Mouse (Mus musculus) lung, embryonic 15.5 days (tissue): ENCODE measurements around the gene Gm10715. TPM values are rescaled to one million over a fixed set of nuclear protein-coding genes. Genes with fewer than 3 reads are reported as not detected.
A peak's percentile ranks its signal among the peaks of the same experiment; 100 is the strongest.
"Not testable (repeated sequence)": the region's sequence is repeated elsewhere in the genome, so short reads cannot be mapped to it uniquely, and the experiment has no call there.

Experiments used
- ATAC-seq: fragments of 200-750 bp; cut with Nextera tagmentation; 2 replicates; pipeline ENCODE4 v1.8.0; 2017; ENCODE audit warnings: moderate number of reproducible peaks, borderline replicate concordance; ENCODE audit not compliant: low FRiP score, low TSS enrichment; ENCODE audit errors: extremely low read depth
- H3K27ac ChIP-seq: fragments of 300-500 bp; sonication (generic); 2 replicates; pipeline ENCODE4 v1.5.1; 2015; ENCODE audit warnings: moderate library complexity, mild to moderate bottlenecking, inconsistent platforms
- H3K27me3 ChIP-seq: fragments of 300-500 bp; sonication (generic); 2 replicates; pipeline ENCODE4 v1.6.1; 2015; ENCODE audit warnings: inconsistent platforms
- H3K36me3 ChIP-seq: fragments of 300-500 bp; sonication (generic); 2 replicates; pipeline ENCODE4 v1.6.1; 2015; ENCODE audit warnings: inconsistent platforms
- H3K4me1 ChIP-seq: fragments of 300-500 bp; sonication (generic); 2 replicates; pipeline ENCODE4 v1.6.1; 2015; ENCODE audit warnings: inconsistent platforms
- H3K4me2 ChIP-seq: fragments of 300-500 bp; sonication (generic); 2 replicates; pipeline ENCODE4 v1.6.1; 2015; ENCODE audit warnings: inconsistent platforms, mild to moderate bottlenecking, moderate library complexity
- H3K4me3 ChIP-seq: fragments of 300-500 bp; sonication (generic); 2 replicates; pipeline ENCODE4 v1.5.1; 2015; ENCODE audit warnings: mild to moderate bottlenecking, inconsistent platforms
- H3K9ac ChIP-seq: fragments of 300-500 bp; sonication (generic); 2 replicates; pipeline ENCODE4 v1.6.1; 2015; ENCODE audit warnings: inconsistent platforms
- H3K9me3 ChIP-seq: fragments of 300-500 bp; sonication (generic); 2 replicates; pipeline ENCODE4 v1.6.1; 2016; ENCODE audit warnings: inconsistent platforms
- WGBS: fragments of 180-500 bp; shearing (Covaris S2); methylation state at CpG from one replicate; pipeline ENCODE4 v1.1.7; 2015; 5-methylcytosine and 5-hydroxymethylcytosine counted together
- polyA plus RNA-seq: library from polyadenylated mRNA; unstranded; fragments of >200 nt; fragmentation: Nextera tagmentation; extraction: Ambion mirVana; gene quantifications from 2 replicates; pipeline ENCODE4 v1.2.1, GENCODE M21; 2015

The Gm10715 gene
- not detected in 2 replicates for polyA plus RNA-seq

DNA sequence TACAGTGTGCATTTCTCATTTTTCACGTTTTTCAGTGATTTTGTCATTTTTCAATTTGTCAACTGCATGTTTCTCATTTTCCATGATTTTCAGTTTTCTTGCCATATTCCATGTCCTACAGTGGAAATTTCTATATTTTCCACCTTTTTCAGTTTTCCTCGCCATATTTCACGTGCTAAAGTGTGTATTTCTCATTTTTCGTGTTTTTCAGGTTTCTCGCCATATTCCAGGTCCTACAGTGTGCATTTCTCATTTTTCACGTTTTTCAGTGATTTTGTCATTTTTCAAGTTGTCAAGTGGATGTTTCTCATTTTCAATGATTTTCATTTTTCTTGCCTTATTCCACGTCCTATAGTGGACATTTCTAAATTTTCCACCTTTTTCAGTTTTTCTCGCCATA is at the start of gene Gm10715:
Gene Gm10715 (plus strand): TSS at position 301 of the 400 bp plus-strand sequence.
- H3K27ac ChIP-seq, H3K9ac ChIP-seq, H3K4me2 ChIP-seq, H3K4me1 ChIP-seq, ATAC-seq, H3K9me3 ChIP-seq, H3K36me3 ChIP-seq, H3K27me3 ChIP-seq, H3K4me3 ChIP-seq: not testable (repeated sequence)
- WGBS: 74% methylated on average over 8 of the region's 8 CpGs

DNA sequence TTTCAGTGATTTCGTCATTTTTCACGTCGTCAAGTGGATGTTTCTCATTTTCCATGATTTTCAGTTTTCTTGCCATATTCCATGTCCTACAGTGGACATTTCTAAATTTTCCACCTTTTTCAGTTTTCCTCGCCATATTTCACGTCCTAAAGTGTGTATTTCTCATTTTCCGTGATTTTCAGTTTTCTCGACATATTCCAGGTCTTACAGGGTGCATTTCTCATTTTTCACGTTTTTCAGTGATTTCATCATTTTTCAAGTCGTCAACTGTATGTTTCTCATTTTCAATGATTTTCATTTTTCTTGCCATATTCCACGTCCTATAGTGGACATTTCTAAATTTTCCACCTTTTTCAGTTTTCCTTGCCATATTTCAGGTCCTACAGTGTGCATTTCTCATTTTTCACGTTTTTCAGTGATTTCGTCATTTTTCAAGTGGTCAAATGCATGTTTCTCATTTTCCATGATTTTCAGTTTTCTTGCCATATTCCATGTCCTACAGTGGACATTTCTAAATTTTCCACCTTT is 36.2 kb upstream of the Gm10715 start, which contains the start of gene Gm10722:
Gene Gm10722 (plus strand): TSS at position 478 of the 528 bp plus-strand sequence.
- not testable (repeated sequence) for H3K9ac ChIP-seq, H3K36me3 ChIP-seq, H3K27ac ChIP-seq, H3K4me1 ChIP-seq, H3K9me3 ChIP-seq, H3K27me3 ChIP-seq, ATAC-seq, H3K4me3 ChIP-seq, H3K4me2 ChIP-seq
- 71% methylated on average over 12 of the region's 12 CpGs for whole genome bisulfite sequencing

DNA sequence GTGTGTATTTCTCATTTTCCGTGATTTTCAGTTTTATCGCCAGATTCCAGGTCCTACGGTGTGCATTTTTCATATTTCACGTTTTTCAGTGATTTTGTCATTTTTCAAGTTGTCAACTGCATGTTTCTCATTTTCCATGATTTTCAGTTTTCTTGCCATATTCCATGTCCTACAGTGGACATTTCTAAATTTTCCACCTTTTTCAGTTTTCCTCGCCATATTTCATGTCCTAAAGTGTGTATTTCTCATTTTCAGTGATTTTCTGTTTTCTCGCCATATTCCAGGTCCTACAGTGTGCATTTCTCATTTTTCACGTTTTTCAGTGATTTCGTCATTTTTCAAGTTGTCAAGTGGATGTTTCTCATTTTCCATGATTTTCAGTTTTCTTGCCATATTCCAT is 35.7 kb upstream of the Gm10715 start:
- not testable (repeated sequence) for H3K9ac ChIP-seq, H3K27ac ChIP-seq, H3K4me2 ChIP-seq, H3K9me3 ChIP-seq, H3K36me3 ChIP-seq, H3K4me1 ChIP-seq, H3K27me3 ChIP-seq, H3K4me3 ChIP-seq, ATAC-seq
- 64% methylated on average over 8 of the region's 8 CpGs for WGBS

DNA sequence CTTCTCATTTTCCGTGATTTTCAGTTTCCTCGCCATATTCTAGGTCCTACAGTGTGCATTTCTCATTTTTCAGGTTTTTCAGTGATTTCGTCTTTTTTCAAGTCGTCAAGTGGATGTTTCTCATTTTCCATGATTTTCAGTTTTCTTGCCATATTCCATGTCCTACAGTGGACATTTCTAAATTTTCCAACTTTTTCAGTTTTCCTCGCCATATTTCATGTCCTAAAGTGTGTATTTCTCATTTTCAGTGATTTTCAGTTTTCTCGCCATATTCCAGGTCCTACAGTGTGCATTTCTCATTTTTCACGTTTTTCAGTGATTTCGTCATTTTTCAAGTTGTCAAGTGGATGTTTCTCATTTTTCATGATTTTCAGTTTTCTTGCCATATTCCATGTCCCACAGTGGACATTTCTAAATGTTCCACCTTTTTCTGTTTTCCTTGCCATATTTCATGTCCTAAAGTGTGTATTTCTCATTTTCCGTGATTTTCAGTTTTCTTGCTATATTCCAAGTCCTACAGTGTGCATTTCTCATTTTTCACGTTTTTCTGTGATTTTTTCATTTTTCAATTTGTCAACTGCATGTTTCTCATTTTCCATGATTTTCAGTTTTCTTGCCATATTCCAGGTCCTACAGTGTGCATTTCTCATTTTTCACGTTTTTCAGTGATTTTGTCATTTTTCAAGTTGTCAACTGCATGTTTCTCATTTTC is 34.6 kb upstream of the Gm10715 start:
- H3K4me2 ChIP-seq, H3K27me3 ChIP-seq, H3K9me3 ChIP-seq, H3K4me1 ChIP-seq, H3K9ac ChIP-seq, H3K27ac ChIP-seq, H3K36me3 ChIP-seq, H3K4me3 ChIP-seq: not testable (repeated sequence)
- ATAC-seq: peak; percentile 91
- WGBS: 69% methylated on average over 9 of the region's 11 CpGs

DNA sequence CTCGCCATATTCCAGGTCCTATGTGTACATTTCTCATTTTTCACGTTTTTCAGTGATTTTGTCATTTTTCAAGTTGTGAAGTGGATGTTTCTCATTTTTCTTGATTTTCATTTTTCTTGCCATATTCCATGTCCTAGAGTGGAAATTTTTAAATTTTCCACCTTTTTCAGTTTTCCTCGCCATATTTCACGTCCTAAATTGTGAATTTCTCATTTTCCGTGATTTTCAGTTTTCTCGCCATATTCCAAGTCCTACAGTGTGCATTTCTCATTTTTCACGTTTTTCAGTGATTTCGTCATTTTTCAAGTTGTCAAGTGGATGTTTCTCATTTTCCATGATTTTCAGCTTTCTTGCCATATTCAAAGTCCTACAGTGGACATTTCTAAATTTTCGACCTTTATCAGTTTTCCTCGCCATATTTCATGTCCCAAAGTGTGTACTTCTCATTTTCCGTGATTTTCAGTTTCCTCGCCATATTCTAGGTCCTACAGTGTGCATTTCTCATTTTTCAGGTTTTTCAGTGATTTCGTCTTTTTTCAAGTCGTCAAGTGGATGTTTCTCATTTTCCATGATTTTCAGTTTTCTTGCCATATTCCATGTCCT is 33.8 kb upstream of the Gm10715 start, which contains the start of gene Gm11168:
Gene Gm11168 (plus strand): TSS at position 553 of the 603 bp plus-strand sequence.
- H3K9me3 ChIP-seq, ATAC-seq, H3K4me2 ChIP-seq, H3K4me3 ChIP-seq, H3K27me3 ChIP-seq, H3K4me1 ChIP-seq, H3K9ac ChIP-seq, H3K27ac ChIP-seq, H3K36me3 ChIP-seq: not testable (repeated sequence)
- 74% methylated on average over 6 of the region's 14 CpGs for whole genome bisulfite sequencing

DNA sequence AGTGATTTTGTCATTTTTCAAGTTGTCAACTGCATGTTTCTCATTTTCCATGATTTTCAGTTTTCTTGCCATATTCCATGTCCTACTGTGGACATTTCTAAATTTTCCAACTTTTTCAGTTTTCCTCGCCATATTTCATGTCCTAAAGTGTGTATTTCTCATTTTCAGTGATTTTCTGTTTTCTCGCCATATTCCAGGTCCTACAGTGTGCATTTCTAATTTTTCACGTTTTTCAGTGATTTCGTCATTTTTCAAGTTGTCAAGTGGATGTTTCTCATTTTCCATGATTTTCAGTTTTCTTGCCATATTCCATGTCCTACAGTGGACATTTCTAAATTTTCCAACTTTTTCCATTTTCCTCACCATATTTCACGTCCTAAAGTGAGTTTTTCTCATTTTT is 30.5 kb upstream of the Gm10715 start:
- 80% methylated on average over 1 of the region's 5 CpGs for WGBS
- not testable (repeated sequence) for H3K4me2 ChIP-seq, H3K36me3 ChIP-seq, H3K4me1 ChIP-seq, H3K27ac ChIP-seq, ATAC-seq, H3K27me3 ChIP-seq, H3K9me3 ChIP-seq, H3K9ac ChIP-seq, H3K4me3 ChIP-seq

DNA sequence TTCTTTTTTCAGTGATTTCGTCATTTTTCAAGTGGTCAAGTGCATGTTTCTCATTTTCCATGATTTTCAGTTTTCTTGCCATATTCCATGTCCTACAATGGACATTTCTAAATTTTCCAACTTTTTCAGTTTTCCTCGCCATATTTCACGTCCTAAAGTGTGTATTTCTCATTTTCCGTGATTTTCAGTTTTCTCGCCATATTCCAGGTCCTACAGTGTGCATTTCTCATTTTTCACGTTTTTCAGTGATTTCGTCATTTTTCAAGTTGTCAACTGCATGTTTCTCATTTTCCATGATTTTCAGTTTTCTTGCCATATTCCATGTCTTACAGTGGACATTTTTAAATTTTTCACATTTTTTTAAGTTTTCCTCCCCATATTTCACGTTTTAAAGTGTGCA is 30.0 kb upstream of the Gm10715 start:
- not testable (repeated sequence) for H3K4me1 ChIP-seq, H3K4me2 ChIP-seq, H3K4me3 ChIP-seq, H3K27me3 ChIP-seq, H3K9me3 ChIP-seq, H3K9ac ChIP-seq, H3K27ac ChIP-seq, H3K36me3 ChIP-seq
- WGBS: 72% methylated on average over 8 of the region's 8 CpGs
- peak; percentile 73 for ATAC-seq

DNA sequence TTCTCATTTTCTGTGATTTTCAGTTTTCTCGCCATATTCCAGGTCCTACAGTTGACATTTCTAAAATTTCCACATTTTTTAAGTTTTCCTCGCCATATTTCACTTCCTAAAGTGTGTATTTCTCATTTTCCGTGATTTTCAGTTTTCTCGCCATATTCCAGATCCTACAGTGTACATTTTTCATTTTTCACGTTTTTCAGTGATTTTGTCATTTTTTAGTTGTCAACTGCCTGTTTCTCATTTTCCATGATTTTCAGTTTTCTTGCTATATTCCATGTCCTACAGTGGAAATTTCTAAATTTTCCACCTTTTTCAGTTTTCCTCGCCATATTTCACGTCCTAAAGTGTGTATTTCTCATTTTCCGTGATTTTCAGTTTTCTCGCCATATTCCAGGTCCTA is 29.4 kb upstream of the Gm10715 start:
- not testable (repeated sequence) for H3K27me3 ChIP-seq, H3K36me3 ChIP-seq, H3K4me3 ChIP-seq, H3K4me1 ChIP-seq, H3K4me2 ChIP-seq, H3K9me3 ChIP-seq, H3K9ac ChIP-seq, H3K27ac ChIP-seq
- ATAC-seq: 0 out of 2 replicates have a peak, but pooled peaks have one; percentile 32
- 74% methylated on average over 8 of the region's 9 CpGs for WGBS

DNA sequence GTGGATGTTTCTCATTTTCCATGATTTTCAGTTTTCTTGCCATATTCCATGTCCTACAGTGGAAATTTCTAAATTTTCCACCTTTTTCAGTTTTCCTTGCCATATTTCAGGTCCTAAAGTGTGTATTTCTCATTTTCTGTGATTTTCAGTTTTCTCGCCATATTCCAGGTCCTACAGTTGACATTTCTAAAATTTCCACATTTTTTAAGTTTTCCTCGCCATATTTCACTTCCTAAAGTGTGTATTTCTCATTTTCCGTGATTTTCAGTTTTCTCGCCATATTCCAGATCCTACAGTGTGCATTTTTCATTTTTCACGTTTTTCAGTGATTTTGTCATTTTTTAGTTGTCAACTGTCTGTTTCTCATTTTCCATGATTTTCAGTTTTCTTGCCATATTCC is 27.3 kb upstream of the Gm10715 start:
- not testable (repeated sequence) for H3K4me2 ChIP-seq, H3K4me1 ChIP-seq, H3K27ac ChIP-seq, H3K9ac ChIP-seq, H3K9me3 ChIP-seq, H3K27me3 ChIP-seq, H3K4me3 ChIP-seq, H3K36me3 ChIP-seq
- no CpG with 5 or more reads among the region's 5 CpGs for WGBS
- peak; percentile 55; the same call in 1 of the 2 replicates for ATAC-seq

DNA sequence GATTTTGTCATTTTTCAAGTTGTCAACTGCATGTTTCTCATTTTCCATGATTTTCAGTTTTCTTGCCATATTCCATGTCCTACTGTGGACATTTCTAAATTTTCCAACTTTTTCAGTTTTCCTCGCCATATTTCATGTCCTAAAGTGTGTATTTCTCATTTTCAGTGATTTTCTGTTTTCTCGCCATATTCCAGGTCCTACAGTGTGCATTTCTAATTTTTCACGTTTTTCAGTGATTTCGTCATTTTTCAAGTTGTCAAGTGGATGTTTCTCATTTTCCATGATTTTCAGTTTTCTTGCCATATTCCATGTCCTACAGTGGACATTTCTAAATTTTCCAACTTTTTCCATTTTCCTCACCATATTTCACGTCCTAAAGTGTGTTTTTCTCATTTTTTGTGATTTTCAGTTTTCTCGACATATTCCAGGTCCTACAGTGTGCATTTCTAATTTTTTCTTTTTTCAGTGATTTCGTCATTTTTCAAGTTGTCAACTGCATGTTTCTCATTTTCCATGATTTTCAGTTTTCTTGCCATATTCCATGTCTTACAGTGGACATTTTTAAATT is 24.5 kb upstream of the Gm10715 start:
- H3K9me3 ChIP-seq, H3K4me3 ChIP-seq, H3K27me3 ChIP-seq, ATAC-seq, H3K36me3 ChIP-seq, H3K4me1 ChIP-seq, H3K9ac ChIP-seq, H3K4me2 ChIP-seq, H3K27ac ChIP-seq: not testable (repeated sequence)
- WGBS: 78% methylated on average over 3 of the region's 7 CpGs

DNA sequence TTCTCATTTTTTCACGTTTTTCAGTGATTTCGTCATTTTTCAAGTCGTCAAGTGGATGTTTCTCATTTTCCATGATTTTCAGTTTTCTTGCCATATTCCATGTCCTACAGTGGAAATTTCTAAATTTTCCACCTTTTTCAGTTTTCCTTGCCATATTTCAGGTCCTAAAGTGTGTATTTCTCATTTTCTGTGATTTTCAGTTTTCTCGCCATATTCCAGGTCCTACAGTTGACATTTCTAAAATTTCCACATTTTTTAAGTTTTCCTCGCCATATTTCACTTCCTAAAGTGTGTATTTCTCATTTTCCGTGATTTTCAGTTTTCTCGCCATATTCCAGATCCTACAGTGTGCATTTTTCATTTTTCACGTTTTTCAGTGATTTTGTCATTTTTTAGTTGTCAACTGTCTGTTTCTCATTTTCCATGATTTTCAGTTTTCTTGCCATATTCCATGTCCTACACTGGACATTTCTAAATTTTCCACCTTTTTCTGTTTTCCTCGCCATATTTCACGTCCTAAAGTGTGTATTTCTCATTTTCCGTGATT is 23.9 kb upstream of the Gm10715 start, which contains the start of gene Gm10721:
Gene Gm10721 (plus strand): TSS at position 408 of the 547 bp plus-strand sequence.
- not testable (repeated sequence) for H3K36me3 ChIP-seq, H3K4me2 ChIP-seq, H3K4me1 ChIP-seq, H3K27ac ChIP-seq, H3K9ac ChIP-seq, H3K9me3 ChIP-seq, H3K27me3 ChIP-seq, H3K4me3 ChIP-seq
- peak; percentile 67 for ATAC-seq
- 82% methylated on average over 1 of the region's 11 CpGs for WGBS

DNA sequence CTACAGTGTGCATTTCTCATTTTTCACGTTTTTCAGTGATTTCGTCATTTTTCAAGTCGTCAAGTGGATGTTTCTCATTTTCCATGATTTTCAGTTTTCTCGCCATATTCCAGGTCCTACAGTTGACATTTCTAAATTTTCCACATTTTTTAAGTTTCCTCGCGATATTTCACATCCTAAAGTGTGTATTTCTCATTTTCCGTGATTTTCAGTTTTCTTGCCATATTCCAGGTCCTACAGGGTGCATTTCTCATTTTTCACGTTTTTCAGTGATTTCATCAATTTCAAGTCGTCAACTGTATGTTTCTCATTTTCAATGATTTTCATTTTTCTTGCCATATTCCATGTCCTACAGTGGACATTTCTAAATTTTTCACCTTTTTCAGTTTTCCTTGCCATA is 21.3 kb upstream of the Gm10715 start, which contains the start of gene Gm10720:
Gene Gm10720 (plus strand): TSS at position 301 of the 400 bp plus-strand sequence.
- H3K9me3 ChIP-seq, H3K27me3 ChIP-seq, ATAC-seq, H3K4me2 ChIP-seq, H3K27ac ChIP-seq, H3K9ac ChIP-seq, H3K36me3 ChIP-seq, H3K4me1 ChIP-seq, H3K4me3 ChIP-seq: not testable (repeated sequence)
- WGBS: 61% methylated on average over 5 of the region's 9 CpGs
